Mouse (Mus musculus): ENCODE data around the gene Gm20683. TPM values are rescaled to one million over a fixed set of nuclear protein-coding genes. Genes with fewer than 3 reads are reported as not detected.

Gm20683 gene
- total and polyA plus RNA-seq, 2 experiments from 2014 or later, result 1.5 TPM; not detected in 1

DNA sequence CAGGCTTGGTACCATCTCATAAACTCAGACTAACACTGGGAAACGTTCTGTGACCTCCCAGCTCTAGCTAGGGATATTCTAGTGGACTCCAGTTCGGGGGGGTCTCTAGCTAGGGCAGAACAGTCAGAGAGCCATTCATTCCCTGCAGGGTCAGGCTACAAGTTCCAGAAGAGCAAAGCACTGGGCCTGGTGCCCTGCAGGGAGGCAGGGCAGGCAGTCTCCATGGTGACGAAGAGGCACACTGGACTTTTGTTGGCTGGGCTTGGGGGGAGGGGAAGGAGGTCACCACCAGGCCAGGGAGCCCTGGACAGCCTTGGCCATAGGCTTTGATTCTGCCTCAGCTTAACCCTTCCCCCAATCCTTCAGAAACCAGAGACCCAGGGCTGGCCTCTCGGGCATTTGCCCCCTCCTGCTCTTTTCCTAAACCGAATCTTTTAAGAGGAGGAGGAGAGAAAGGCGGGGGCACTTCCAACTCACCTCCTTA, 45.9 kb downstream of the Gm20683 start, which contains the start of gene AC134908.4:
Gene AC134908.4, minus strand, starts transcription at position 51 of the 484 bp plus-strand sequence.
- TF ChIP-seq EP300 (IDR thresholded peaks at IDR 0.05; ENCODE audit: low read depth) (no peak), CTCF (IDR thresholded peaks at IDR 0.05; ENCODE audit: low read depth) (no peak)
- Histone ChIP-seq H3K4me1 (ENCODE audit: control insufficient read depth, insufficient read depth) (peaks cover 22% of the 10 kb centered on the region; the same call in 1 of the 2 replicates), H3K9ac (replicated peaks; ENCODE audit: low read depth, low read length) (peak within 1 kb of the TSS; percentile 61), H3K36me3 (replicated peaks; ENCODE audit: control insufficient read depth, insufficient read depth, low read length) (no peaks in the 10 kb centered on the region), H3K27ac (ENCODE audit: low read depth) (no peak within 1 kb of the TSS), H3K4me2 (ENCODE audit: low read depth, low read length) (peak within 1 kb of the TSS; percentile 91), H3K27me3 (ENCODE audit: control insufficient read depth, insufficient read depth, low read length) (no peaks in the 10 kb centered on the region), H3K9me3 (replicated peaks; ENCODE audit: control insufficient read depth, low read length) (no peaks in the 10 kb centered on the region), H3K4me3 (ENCODE audit: low read depth, low read length) (peak within 1 kb of the TSS; percentile 94)
- DNase-seq (ENCODE audit: low spot score) (no peak), ATAC-seq (ENCODE audit: insufficient read depth, low read depth) (no peak)
- WGBS, result 44% methylated on average over 6 of the region's 6 CpGs

DNA sequence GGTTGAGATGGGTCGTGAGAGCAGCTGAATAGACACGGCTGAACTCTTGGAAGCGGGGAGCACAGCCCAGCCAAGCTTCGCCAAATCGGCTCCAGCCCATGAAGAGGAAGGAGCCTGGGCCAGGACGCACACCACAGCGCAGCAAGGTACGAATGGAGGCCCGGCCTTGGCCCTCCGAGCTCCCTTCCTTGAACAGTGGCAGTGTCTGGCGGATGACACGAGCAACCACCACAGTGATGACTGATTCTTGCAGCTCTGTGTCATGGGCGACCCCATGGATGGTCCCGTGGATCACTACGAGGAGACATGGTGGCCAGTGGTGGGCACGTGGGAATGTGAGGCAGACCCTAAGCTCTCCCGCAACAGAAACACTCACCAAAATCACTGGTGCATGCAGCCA, 46.6 kb downstream of the Gm20683 start:
- Histone ChIP-seq H3K4me3 (ENCODE audit: low read depth, low read length) (no peak overlapping the region), H3K9me3 (replicated peaks; ENCODE audit: control insufficient read depth, low read length) (no peaks in the 10 kb centered on the region), H3K9ac (replicated peaks; ENCODE audit: low read depth, low read length) (no peak overlapping the region), H3K27me3 (ENCODE audit: control insufficient read depth, insufficient read depth, low read length) (no peaks in the 10 kb centered on the region), H3K4me1 (ENCODE audit: control insufficient read depth, insufficient read depth) (peaks cover 22% of the 10 kb centered on the region; the same call in 1 of the 2 replicates), H3K4me2 (ENCODE audit: low read depth, low read length) (no peak overlapping the region), H3K27ac (ENCODE audit: low read depth) (no peak overlapping the region), H3K36me3 (replicated peaks; ENCODE audit: control insufficient read depth, insufficient read depth, low read length) (0 out of 2 replicates have a peak, but pooled peaks cover 2% of the 10 kb centered on the region)
- DNase-seq (ENCODE audit: low spot score), result no peak
- TF ChIP-seq CTCF (IDR thresholded peaks at IDR 0.05; ENCODE audit: low read depth), result no peak
- no peak for TF ChIP-seq EP300 (IDR thresholded peaks at IDR 0.05; ENCODE audit: low read depth)
- no peak for ATAC-seq (ENCODE audit: insufficient read depth, low read depth)
- WGBS, result 91% methylated on average over 17 of the region's 17 CpGs

DNA sequence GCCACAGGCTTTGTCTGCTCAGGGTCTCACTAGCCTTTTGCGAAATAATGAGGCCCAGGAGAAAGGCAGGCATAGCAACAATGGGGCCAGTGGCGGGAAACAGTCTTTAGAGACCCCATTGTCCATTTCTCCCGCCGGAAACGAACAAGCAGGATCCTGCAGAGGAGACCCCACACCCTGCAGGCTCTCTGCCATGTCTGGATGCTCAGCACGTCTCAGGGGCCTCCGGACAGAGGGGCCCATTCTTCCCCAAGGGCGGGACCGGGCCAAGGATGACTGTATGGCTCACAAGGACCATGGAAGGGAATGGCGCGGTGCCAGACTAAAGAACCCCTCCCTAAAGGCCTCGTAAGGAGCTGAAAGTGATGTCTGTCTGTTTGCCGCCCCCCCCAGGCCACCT, 47.4 kb downstream of the Gm20683 start:
- Histone ChIP-seq H3K27me3 (ENCODE audit: control insufficient read depth, insufficient read depth, low read length) (no peaks in the 10 kb centered on the region), H3K4me1 (ENCODE audit: control insufficient read depth, insufficient read depth) (peaks cover 22% of the 10 kb centered on the region; the same call in 1 of the 2 replicates), H3K4me2 (ENCODE audit: low read depth, low read length) (no peak overlapping the region), H3K9me3 (replicated peaks; ENCODE audit: control insufficient read depth, low read length) (no peaks in the 10 kb centered on the region), H3K9ac (replicated peaks; ENCODE audit: low read depth, low read length) (no peak overlapping the region), H3K36me3 (replicated peaks; ENCODE audit: control insufficient read depth, insufficient read depth, low read length) (peaks cover 9% of the 10 kb centered on the region; the same call in 1 of the 2 replicates), H3K4me3 (ENCODE audit: low read depth, low read length) (no peak overlapping the region), H3K27ac (ENCODE audit: low read depth) (no peak overlapping the region)
- DNase-seq (ENCODE audit: low spot score), result no peak
- TF ChIP-seq EP300 (IDR thresholded peaks at IDR 0.05; ENCODE audit: low read depth) (no peak), CTCF (IDR thresholded peaks at IDR 0.05; ENCODE audit: low read depth) (no peak)
- 74% methylated on average over 13 of the region's 13 CpGs for WGBS
- ATAC-seq (ENCODE audit: insufficient read depth, low read depth), result no peak

DNA sequence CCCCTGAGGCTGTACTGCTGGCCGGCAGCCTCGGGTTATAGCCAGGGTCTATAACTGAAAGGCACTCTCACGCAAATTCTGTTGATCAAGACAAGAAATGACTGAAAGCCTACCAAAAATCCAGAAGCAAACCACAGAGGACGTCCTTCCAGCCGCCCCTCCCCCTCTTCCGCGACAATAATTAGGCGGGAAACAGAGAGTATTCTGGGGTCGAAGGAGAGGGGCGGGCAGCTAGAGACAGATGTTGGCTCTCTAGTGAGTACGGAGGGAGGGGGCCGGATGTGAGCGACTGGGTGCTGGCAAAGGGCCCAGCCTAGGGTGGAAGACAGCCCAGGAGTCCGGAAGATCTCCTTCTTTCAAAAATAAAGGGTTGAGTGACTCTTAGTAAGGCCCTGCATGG, 48.9 kb downstream of the Gm20683 start, which contains the start of gene Fam173a:
Gene Fam173a, minus strand, starts transcription at position 287 of the 400 bp plus-strand sequence.
- H3K36me3 ChIP-seq (replicated peaks; ENCODE audit: control insufficient read depth, insufficient read depth, low read length), result peaks cover 14% of the 10 kb centered on the region; the same call in 1 of the 2 replicates
- H3K9me3 ChIP-seq (replicated peaks; ENCODE audit: control insufficient read depth, low read length), result no peaks in the 10 kb centered on the region
- under 1% methylated on average over 14 of the region's 14 CpGs for WGBS
- peak within 1 kb of the TSS; percentile 83 for H3K4me3 ChIP-seq (ENCODE audit: low read depth, low read length)
- ATAC-seq (ENCODE audit: insufficient read depth, low read depth) (peak; percentile 74), DNase-seq (ENCODE audit: low spot score) (peak; percentile 78)
- peaks cover 22% of the 10 kb centered on the region; the same call in 1 of the 2 replicates for H3K4me1 ChIP-seq (ENCODE audit: control insufficient read depth, insufficient read depth)
- H3K9ac ChIP-seq (replicated peaks; ENCODE audit: low read depth, low read length), result peak within 1 kb of the TSS; percentile 81
- TF ChIP-seq CTCF (IDR thresholded peaks at IDR 0.05; ENCODE audit: low read depth), result no peak
- TF ChIP-seq EP300 (IDR thresholded peaks at IDR 0.05; ENCODE audit: low read depth), result no peak
- no peaks in the 10 kb centered on the region for H3K27me3 ChIP-seq (ENCODE audit: control insufficient read depth, insufficient read depth, low read length)
- H3K4me2 ChIP-seq (ENCODE audit: low read depth, low read length), result peak within 1 kb of the TSS; percentile 91
- peak within 1 kb of the TSS; percentile 92 for H3K27ac ChIP-seq (ENCODE audit: low read depth)

DNA sequence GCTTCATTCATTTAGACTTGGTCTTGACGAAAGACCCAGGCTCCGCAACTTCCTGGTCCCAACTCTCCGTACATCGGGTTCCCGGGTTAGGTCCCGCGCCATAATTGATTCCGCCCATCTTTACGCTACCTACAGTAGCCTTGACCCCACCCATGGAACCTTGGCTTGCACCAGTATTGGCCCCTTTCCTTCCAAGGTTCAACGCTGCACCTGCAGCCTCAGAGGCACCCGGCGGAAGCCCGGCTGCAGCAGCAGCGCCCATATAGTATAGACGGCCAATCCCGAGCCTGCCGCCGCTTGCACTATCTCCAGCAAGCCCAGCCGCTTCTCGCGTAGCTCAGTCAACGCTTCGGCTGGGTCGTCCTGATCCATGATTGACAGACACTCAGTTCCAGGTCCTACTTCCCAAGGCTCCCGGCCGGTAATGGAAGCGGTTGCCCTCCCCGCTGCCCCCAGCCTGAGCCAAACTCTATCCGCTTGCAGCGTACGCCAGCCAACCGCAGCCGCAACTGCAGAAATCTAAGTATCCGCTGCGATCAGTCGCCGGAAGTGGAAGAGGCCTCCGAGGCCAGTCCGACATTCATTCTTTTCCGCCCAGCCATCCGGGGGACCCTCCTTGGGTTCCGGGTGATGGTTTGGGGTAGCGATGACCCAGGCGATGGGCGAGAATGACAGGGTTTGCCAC, 49.6 kb downstream of the Gm20683 start:
- peaks cover 19% of the 10 kb centered on the region; the same call in 1 of the 2 replicates for H3K4me1 ChIP-seq (ENCODE audit: control insufficient read depth, insufficient read depth)
- H3K9ac ChIP-seq (replicated peaks; ENCODE audit: low read depth, low read length), result peak overlapping the region; percentile 81
- peak; percentile 66 for DNase-seq (ENCODE audit: low spot score)
- H3K4me3 ChIP-seq (ENCODE audit: low read depth, low read length), result peak overlapping the region; percentile 83
- H3K9me3 ChIP-seq (replicated peaks; ENCODE audit: control insufficient read depth, low read length), result no peaks in the 10 kb centered on the region
- under 1% methylated on average over 45 of the region's 45 CpGs for WGBS
- no peaks in the 10 kb centered on the region for H3K27me3 ChIP-seq (ENCODE audit: control insufficient read depth, insufficient read depth, low read length)
- peak overlapping the region; percentile 92 for H3K27ac ChIP-seq (ENCODE audit: low read depth)
- peaks cover 18% of the 10 kb centered on the region; the same call in 1 of the 2 replicates for H3K36me3 ChIP-seq (replicated peaks; ENCODE audit: control insufficient read depth, insufficient read depth, low read length)
- no peak for TF ChIP-seq EP300 (IDR thresholded peaks at IDR 0.05; ENCODE audit: low read depth)
- no peak for TF ChIP-seq CTCF (IDR thresholded peaks at IDR 0.05; ENCODE audit: low read depth)
- H3K4me2 ChIP-seq (ENCODE audit: low read depth, low read length), result peak overlapping the region; percentile 91
- ATAC-seq (ENCODE audit: insufficient read depth, low read depth), result peak; percentile 74

Measured in heart, postnatal 0 days (tissue).